Mouse (Mus musculus) regulatory T cell (primary cell): ENCODE data around the gene Stx17.

Experiments used
- in situ Hi-C: fragments of 300-600 bp; cut with MboI, MseI; formaldehyde crosslinking; loops from one replicate; pipeline ENCODE4 v1.15.1; 2025; ENCODE audit warnings: high pct_unique_total_duplicates

The Stx17 gene

GRCm38 (mm10) chr4:48163851-48164250, 39.1 kb downstream of the Stx17 start:
- in situ Hi-C loops, result no loop called here

DNA sequence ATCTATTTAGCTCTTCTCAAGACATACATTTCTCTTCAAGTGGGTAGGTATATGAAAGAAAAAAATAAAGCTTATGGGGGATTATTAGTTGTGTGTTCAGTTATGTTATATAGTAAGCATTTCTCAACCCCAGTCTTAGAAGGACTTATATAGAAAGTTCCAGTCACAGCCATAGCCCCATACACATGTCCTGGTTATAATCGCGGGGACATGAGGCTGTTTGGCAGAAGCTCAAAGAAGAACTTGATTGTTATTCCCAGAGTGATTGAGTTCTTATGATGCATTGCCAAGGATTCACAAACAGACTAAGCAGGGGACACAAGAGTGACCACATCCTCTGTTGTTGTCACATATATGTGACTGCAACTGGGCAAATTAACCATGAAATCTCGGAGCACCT, 51.0 kb downstream of the Stx17 start:
- in situ Hi-C loops, result no loop called here

DNA sequence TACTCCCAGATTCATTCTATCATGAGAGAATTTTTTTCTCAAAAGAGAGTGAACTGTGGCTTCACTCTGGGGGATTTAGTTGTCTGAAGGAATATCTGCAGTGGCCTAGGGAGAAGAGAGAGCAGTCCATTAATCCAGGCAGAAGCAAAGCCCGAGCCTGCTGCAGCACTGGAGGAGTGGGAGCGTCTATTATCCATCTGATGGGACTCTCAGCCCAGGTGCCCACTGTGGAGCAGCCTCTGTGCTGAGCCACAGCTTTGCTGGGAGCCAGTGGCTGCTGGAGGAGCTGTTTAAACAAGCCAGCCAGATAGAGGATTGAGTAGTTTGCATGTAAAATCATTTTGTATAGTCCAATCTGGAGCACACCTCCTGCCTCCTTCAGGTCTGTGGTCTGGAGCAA, 56.2 kb downstream of the Stx17 start:
- in situ Hi-C loops, result no loop called here

- in situ Hi-C loops, result no loop called here
These were observed 56.7 kb downstream of the Stx17 start for GRCm38 (mm10) chr4:48181366-48181765.

DNA sequence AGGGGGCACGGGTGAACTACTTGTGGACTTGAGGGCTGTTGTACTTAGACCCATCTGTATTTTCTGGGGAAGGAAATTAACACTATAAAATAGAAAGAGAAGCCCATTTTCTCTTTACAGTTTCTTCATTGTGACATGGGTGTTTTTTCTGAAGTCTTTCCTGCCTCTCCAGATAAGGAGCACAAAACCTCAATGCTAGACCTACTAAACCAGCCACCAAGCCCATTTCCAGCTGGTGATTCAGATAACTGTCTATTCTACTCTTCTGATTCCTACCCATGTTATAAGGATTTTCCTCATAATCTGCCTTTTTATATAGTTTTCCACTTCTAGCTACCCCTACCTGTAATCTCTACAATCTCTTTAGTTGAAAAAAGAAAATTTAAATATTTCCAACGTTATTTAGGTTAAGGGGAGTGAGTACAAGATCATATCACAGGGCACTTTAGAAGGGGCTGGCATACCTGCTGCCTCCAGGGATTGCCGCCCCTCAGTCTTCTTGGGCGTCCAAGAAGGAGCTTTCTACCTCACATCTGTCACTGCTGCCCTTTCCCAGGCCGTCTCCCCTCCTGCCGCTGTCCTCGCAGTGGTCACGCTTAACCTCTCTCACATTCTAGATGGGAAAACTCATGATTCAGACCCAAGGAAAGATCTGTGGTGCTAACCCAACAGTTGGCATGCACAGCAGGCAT, 57.5 kb downstream of the Stx17 start:
- in situ Hi-C loops, result no loop called here

DNA sequence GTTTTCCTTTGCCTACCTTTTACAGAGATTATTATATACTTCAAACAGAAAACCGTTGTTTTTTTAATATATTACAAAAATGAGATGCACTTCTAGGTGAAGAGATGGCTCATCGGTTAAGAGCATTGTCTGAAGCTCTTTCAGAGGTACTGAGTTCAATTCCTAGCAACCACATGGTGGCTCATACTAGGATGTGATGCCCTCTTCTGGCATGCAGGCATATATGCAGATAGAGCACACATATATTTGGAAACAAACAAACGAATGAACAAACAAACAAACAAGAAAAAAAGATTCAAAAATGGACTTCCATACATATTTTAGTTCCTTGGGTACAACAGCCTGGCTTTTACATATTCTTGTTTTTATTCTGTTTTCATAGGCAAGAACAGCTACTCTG, 73.2 kb downstream of the Stx17 start:
- in situ Hi-C loops, result no loop called here

- in situ Hi-C loops, result no loop called here
These were observed 73.7 kb downstream of the Stx17 start for GRCm38 (mm10) chr4:48198447-48198846.

DNA sequence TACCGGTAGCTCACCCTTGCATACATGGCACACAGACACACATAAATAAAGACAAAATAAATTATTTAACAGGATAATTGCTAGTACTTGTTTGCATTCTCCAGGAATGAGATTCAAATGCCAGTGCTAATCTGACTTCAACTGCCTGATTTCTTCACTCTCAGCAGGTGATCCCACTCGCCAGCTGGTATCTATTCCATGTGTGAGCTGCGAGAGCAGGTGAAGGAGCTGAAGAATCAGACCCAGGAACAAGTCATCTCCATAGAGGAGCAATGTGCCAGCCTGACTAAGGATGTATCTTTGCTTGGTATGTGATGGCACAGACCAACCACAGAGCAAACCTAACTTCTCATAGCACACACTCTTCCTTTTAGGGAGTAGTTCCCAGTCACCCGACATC, 78.8 kb downstream of the Stx17 start:
- in situ Hi-C loops, result no loop called here

DNA sequence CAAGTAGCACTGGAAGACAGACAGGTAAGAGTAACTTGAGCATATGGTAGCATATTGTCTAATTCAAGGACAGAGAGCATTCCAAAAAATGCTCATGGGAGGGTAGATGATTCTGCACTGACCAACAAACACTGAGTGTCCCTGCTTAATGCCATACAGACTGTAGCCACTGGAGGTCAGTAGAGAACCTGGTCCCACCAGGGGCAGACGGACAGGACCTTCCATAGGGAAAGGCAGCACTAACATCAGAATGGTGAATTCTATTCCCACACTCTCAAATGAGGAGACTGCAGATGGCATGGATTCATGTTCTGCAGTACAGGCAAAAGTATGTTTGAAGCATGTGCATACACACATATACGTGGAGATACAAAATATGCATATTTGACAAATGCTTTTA, 100.5 kb downstream of the Stx17 start:
- in situ Hi-C loops, result no loop called here

- in situ Hi-C loops, result no loop called here
These were observed 100.9 kb downstream of the Stx17 start for GRCm38 (mm10) chr4:48225604-48226003.

- in situ Hi-C loops, result no loop called here
These were observed 102.1 kb downstream of the Stx17 start for GRCm38 (mm10) chr4:48226800-48227199.
